ENCODE assay signal across 28 mouse cellular contexts in the genomic region with DNA sequence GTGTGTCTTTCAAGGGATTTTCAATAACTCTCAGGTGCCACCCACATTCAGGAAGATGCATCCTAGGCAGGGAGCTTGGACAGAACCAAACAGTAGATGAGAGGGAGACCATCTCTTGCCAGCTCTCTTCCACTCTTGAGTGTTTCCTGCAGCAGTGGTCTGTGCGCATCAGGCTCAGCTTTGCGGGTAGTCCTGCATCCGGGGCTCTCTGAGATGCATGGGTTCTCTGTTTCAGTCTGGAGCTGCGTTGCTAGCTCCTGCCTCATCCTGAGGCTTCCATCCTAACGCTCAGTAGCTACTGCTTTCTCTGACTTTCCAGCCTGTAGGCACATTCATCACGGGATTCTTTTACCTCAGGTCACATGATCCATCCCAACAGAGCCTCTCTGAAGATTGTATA.
"Had no signal": no experiment of that assay in that cellular context is flagged by ENCODE, and none has a peak within 500 bp of the region (broad histone marks: within the 10 kb centered on the region; RNA-seq: fewer than 3 reads in every experiment).

No protein-coding gene starts in this region.

- H3K36me3 ChIP-seq: heart, embryonic 13.5 days; heart, embryonic 15.5 days; hindbrain, embryonic 10.5 days; hindbrain, embryonic 12.5 days; intestine, embryonic 15.5 days; kidney, embryonic 15.5 days; limb, embryonic 10.5 days; limb, embryonic 12.5 days; liver, embryonic 13.5 days; liver, embryonic 15.5 days had no signal

- H3K4me3 ChIP-seq: gastrocnemius, adult 2 months; heart, adult 2 months; heart, embryonic 13.5 days; heart, embryonic 15.5 days; hindbrain, embryonic 10.5 days; hindbrain, embryonic 12.5 days; intestine, embryonic 15.5 days; kidney, embryonic 15.5 days; layer of hippocampus, adult 2 months; left cerebral cortex, adult 2 months; limb, embryonic 10.5 days; limb, embryonic 12.5 days; liver, embryonic 13.5 days; liver, embryonic 15.5 days had no signal

- H3K9ac ChIP-seq: heart, embryonic 13.5 days; heart, embryonic 15.5 days; hindbrain, embryonic 12.5 days; hindbrain, embryonic 14.5 days; intestine, embryonic 15.5 days; kidney, embryonic 15.5 days; limb, embryonic 12.5 days; liver, embryonic 13.5 days; liver, embryonic 15.5 days had no signal

- H3K4me2 ChIP-seq: heart, embryonic 13.5 days; heart, embryonic 15.5 days; hindbrain, embryonic 12.5 days; hindbrain, embryonic 14.5 days; intestine, embryonic 15.5 days; kidney, embryonic 15.5 days; limb, embryonic 12.5 days; liver, embryonic 11.5 days; liver, embryonic 13.5 days; liver, embryonic 15.5 days had no signal

- H3K4me1 ChIP-seq: hindbrain, embryonic 12.5 days; intestine, embryonic 15.5 days; liver, embryonic 13.5 days; liver, embryonic 15.5 days had no signal

- DNase-seq: gastrocnemius, adult 2 months; gastrocnemius, postnatal 10 days; gastrocnemius, postnatal 25 days; heart, adult 2 months; heart, postnatal 14 days; heart, postnatal 4 days; kidney, adult 18-20 months; kidney, adult 9 months; kidney, postnatal 25 days; kidney, postnatal 4 days; liver; liver, embryonic 13.5 days had no signal

- H3K9me3 ChIP-seq: heart, embryonic 13.5 days; heart, embryonic 15.5 days; hindbrain, embryonic 10.5 days; hindbrain, embryonic 12.5 days; intestine, embryonic 15.5 days; kidney, embryonic 15.5 days; limb, embryonic 10.5 days; limb, embryonic 12.5 days; liver, embryonic 13.5 days; liver, embryonic 15.5 days had no signal

- ATAC-seq: hindbrain, embryonic 16.5 days; intestine, embryonic 15.5 days; intestine, postnatal 0 days had no signal

- H3K27me3 ChIP-seq: heart, embryonic 13.5 days; heart, embryonic 15.5 days; hindbrain, embryonic 12.5 days; intestine, embryonic 15.5 days; kidney, embryonic 15.5 days; limb, embryonic 12.5 days; liver, embryonic 13.5 days; liver, embryonic 15.5 days had no signal

- H3K27ac ChIP-seq: heart, embryonic 13.5 days; heart, embryonic 15.5 days; hindbrain, embryonic 10.5 days; hindbrain, embryonic 12.5 days; hindbrain, embryonic 14.5 days; intestine, embryonic 15.5 days; kidney, postnatal 0 days; layer of hippocampus, adult 2 months; left cerebral cortex, adult 2 months; limb, embryonic 10.5 days; limb, embryonic 12.5 days; liver, embryonic 13.5 days; liver, embryonic 15.5 days had no signal
